15 mouse cellular contexts compared by ENCODE assay signal in the genomic region with DNA sequence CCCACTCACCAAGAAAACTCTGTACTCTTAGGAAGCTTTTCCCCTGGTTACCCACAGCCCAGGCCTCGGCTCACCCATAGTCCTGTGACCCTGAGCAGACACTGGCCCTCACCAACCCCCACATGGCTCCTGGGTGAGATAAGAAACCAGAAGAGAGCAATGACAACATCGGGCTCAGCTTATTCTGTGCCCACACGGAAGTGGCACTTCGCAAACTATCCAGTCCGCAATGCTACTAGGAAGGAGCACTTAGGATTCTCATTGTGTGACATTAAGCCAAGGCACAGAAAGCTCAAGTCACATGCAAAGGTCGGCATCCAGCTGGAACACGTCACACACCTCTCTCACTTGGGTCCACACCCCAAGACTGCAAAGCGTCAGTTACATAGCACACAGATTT. TPM values are rescaled to one million over a fixed set of nuclear protein-coding genes. Genes with fewer than 3 reads are reported as not detected.
DNase-seq lines count a peak whose midpoint lies in the region; ATAC-seq and TF ChIP-seq lines count a peak whose summit lies in the region.
"Had no signal": no experiment of that assay in that cellular context is flagged by ENCODE, and none has a peak within 500 bp of the region (broad histone marks: within the 10 kb centered on the region; RNA-seq: fewer than 3 reads in every experiment).

No protein-coding gene starts in this region.

- H3K79me2 ChIP-seq in macrophage (ENCODE audit: inconsistent target): peaks cover 100% of the 10 kb centered on the region

- H3K4me1 ChIP-seq in heart, embryonic 11.5 days (ENCODE audit: control insufficient read depth, insufficient read depth, low read length): peaks cover 61% of the 10 kb centered on the region
- H3K4me1 ChIP-seq in bone marrow macrophage, adult 2 months (ENCODE audit: control insufficient read depth, insufficient read depth, low read length): peaks cover 32% of the 10 kb centered on the region
- H3K4me1 ChIP-seq in hindbrain, embryonic 16.5 days (ENCODE audit: control insufficient read depth, insufficient read depth, low read depth, low read length): peaks cover 16% of the 10 kb centered on the region

- H3K4me2 ChIP-seq in heart, embryonic 11.5 days: no peak overlapping the region
- H3K4me2 ChIP-seq in hindbrain, embryonic 16.5 days (ENCODE audit: low read length): no peak overlapping the region
- H3K4me2 ChIP-seq: midbrain, embryonic 13.5 days had no signal

- TF ChIP-seq POLR2A in bone marrow macrophage, adult 2 months (IDR thresholded peaks at IDR 0.05; ENCODE audit: borderline replicate concordance, low read depth, low read length): no peak

- H3K27ac ChIP-seq in heart, embryonic 11.5 days (ENCODE audit: low read depth, low read length): peak overlapping the region; percentile 51
- H3K27ac ChIP-seq in bone marrow macrophage, adult 2 months (ENCODE audit: insufficient read depth, low read depth, low read length): peak overlapping the region; percentile 16; the same call in 1 of the 2 replicates
- peak overlapping the region; percentile 57 for H3K27ac ChIP-seq in macrophage
- no peak overlapping the region for H3K27ac ChIP-seq in hindbrain, embryonic 16.5 days (ENCODE audit: low read depth, low read length)
- H3K27ac ChIP-seq: hindbrain, postnatal 0 days; liver, embryonic 14.5 days; midbrain, embryonic 13.5 days had no signal

- ATAC-seq in heart, embryonic 11.5 days (replicated peaks; ENCODE audit: insufficient number of reproducible peaks, low FRiP score, low TSS enrichment): no peak
- no peak for ATAC-seq in hindbrain, embryonic 16.5 days
- ATAC-seq: CD4-positive, CD25-positive, alpha-beta regulatory T cell, adult 4 months; hindbrain, postnatal 0 days; midbrain, embryonic 13.5 days had no signal

- TF ChIP-seq CTCF in bone marrow macrophage, adult 2 months (IDR thresholded peaks at IDR 0.05; ENCODE audit: low read depth, low read length): no peak

- H3K36me3 ChIP-seq in heart, embryonic 11.5 days (ENCODE audit: control insufficient read depth, insufficient read depth, low read length): no peaks in the 10 kb centered on the region
- H3K36me3 ChIP-seq in macrophage (ENCODE audit: inconsistent target): peaks cover 26% of the 10 kb centered on the region; the same call in 1 of the 2 replicates
- H3K36me3 ChIP-seq in hindbrain, embryonic 16.5 days (ENCODE audit: control insufficient read depth, insufficient read depth, low read length): no peaks in the 10 kb centered on the region
- H3K36me3 ChIP-seq: midbrain, embryonic 13.5 days had no signal

- no peak overlapping the region for H3K4me3 ChIP-seq in heart, embryonic 11.5 days (ENCODE audit: low read depth, low read length)
- no peak overlapping the region for H3K4me3 ChIP-seq in bone marrow macrophage, adult 2 months (ENCODE audit: insufficient read depth, low read length)
- H3K4me3 ChIP-seq in macrophage (ENCODE audit: inconsistent target): no peak overlapping the region
- no peak overlapping the region for H3K4me3 ChIP-seq in hindbrain, embryonic 16.5 days (ENCODE audit: low read length)
- H3K4me3 ChIP-seq: midbrain, embryonic 13.5 days had no signal

- no peaks in the 10 kb centered on the region for H3K27me3 ChIP-seq in heart, embryonic 11.5 days (ENCODE audit: control insufficient read depth, insufficient read depth, low read length)
- no peaks in the 10 kb centered on the region for H3K27me3 ChIP-seq in hindbrain, embryonic 16.5 days (replicated peaks; ENCODE audit: control insufficient read depth, insufficient read depth, low read length)
- H3K27me3 ChIP-seq: midbrain, embryonic 13.5 days had no signal

- no peak overlapping the region; the same call in 1 of the 2 replicates for H3K9ac ChIP-seq in heart, embryonic 11.5 days (ENCODE audit: low read depth, low read length)
- no peak overlapping the region for H3K9ac ChIP-seq in hindbrain, embryonic 16.5 days (ENCODE audit: low read depth, low read length)
- H3K9ac ChIP-seq: liver, embryonic 14.5 days; midbrain, embryonic 13.5 days had no signal

- H3K9me3 ChIP-seq in heart, embryonic 11.5 days (replicated peaks; ENCODE audit: control insufficient read depth, low read length): no peaks in the 10 kb centered on the region
- no peaks in the 10 kb centered on the region for H3K9me3 ChIP-seq in hindbrain, embryonic 16.5 days (ENCODE audit: control insufficient read depth, low read length)
- H3K9me3 ChIP-seq: midbrain, embryonic 13.5 days had no signal

- no peak for DNase-seq in heart, adult 11 months
- DNase-seq in MN1 (ENCODE audit: low spot score): peak; percentile 40
- DNase-seq in frontal cortex, postnatal 14 days (ENCODE audit: low spot score in 2 of 2): no peak
- no peak for DNase-seq in spleen, postnatal 14 days (ENCODE audit: low spot score in 2 of 2)
- DNase-seq: cerebellum, postnatal 14 days; kidney, adult 8-10 months; thymus, postnatal 14 days had no signal

- 35% methylated on average over 8 of the region's 8 CpGs for WGBS in heart, embryonic 11.5 days (ENCODE audit: insufficient replicate concordance)
- 67% methylated on average over 8 of the region's 8 CpGs for WGBS in macrophage (ENCODE audit: missing documents)
- 79% methylated on average over 8 of the region's 8 CpGs for WGBS in hindbrain, embryonic 16.5 days

RNA-seq across cellular contexts. Expression of a gene that starts 11.5 kb away (rescaled TPM):
- 26.3 and 36.3 TPM in 2 replicates for polyA plus RNA-seq in heart, embryonic 11.5 days (2014; fragmentation: Nextera tagmentation; extraction: Ambion mirVana)
- 69.3 and 83.2 TPM in 2 replicates for polyA plus RNA-seq in bone marrow macrophage, adult 2 months (2012; ENCODE audit: insufficient read depth, insufficient read length, missing spikeins)
- total RNA-seq in macrophage (2018; cell fraction: chromatin; rRNA removed): 100 to 1,000 TPM in 19 of 26 experiments, 10 to 100 TPM in 7; 24.5 to 267 (median 142) TPM
- 100 to 1,000 TPM in 7 of 26 experiments, 10 to 100 TPM in 19; 56.4 to 109 (median 82.5) TPM for total RNA-seq in macrophage (2018; cell fraction: cytosol; rRNA removed)
- 100 to 1,000 TPM in 12 of 26 experiments, 10 to 100 TPM in 14; 30.1 to 198 (median 99.8) TPM for total RNA-seq in macrophage (2018; cell fraction: nucleus; rRNA removed)
- 72.6 to 95.1 TPM (median 88.3 TPM) in 3 replicates for polyA plus RNA-seq in macrophage (2018)
- 43.5 and 46.3 TPM in 2 replicates for polyA plus RNA-seq in hindbrain, embryonic 16.5 days (2015; fragmentation: Nextera tagmentation; extraction: Ambion mirVana)

RNA-seq across cellular contexts. Expression of a gene that starts 39.7 kb away (rescaled TPM):
- not detected in 2 replicates for polyA plus RNA-seq in heart, embryonic 11.5 days (2014; fragmentation: Nextera tagmentation; extraction: Ambion mirVana)
- polyA plus RNA-seq in bone marrow macrophage, adult 2 months (2012; ENCODE audit: insufficient read depth, insufficient read length, missing spikeins): 0.84 TPM in 1 of 2 replicates, not detected in the other
- not detected for total RNA-seq in macrophage (2018; cell fraction: chromatin; rRNA removed)
- total RNA-seq in macrophage (2018; cell fraction: cytosol; rRNA removed): not detected
- not detected for total RNA-seq in macrophage (2018; cell fraction: nucleus; rRNA removed)
- not detected in 3 replicates for polyA plus RNA-seq in macrophage (2018)
- polyA plus RNA-seq in hindbrain, embryonic 16.5 days (2015; fragmentation: Nextera tagmentation; extraction: Ambion mirVana): 1.0 and 1.9 TPM in 2 replicates
- polyA plus RNA-seq: CD4-positive, CD25-positive, alpha-beta regulatory T cell, adult 4 months had no signal
